In genomic region chr14:25229569-25229968, GRCm38 (mm10) we compare ENCODE assay signal across 7 mouse cellular contexts.
A peak's percentile ranks its signal among the peaks of the same experiment; 100 is the strongest.
DNase-seq lines count a peak whose midpoint lies in the region; ATAC-seq lines count a peak whose summit lies in the region.

No protein-coding gene starts in this region.

- H3K27ac ChIP-seq in midbrain, embryonic 10.5 days (replicated peaks) = peak overlapping the region; percentile 33; the same call in 1 of the 2 replicates
- H3K27ac ChIP-seq in midbrain, embryonic 11.5 days (ENCODE audit: low read depth, low read length) = no peak overlapping the region
- H3K27ac ChIP-seq in embryonic facial prominence, embryonic 15.5 days (replicated peaks) = peak overlapping the region; percentile 87
- H3K27ac ChIP-seq in heart, embryonic 14.5 days (replicated peaks in 1 of 2; ENCODE audit: control insufficient read depth in 1 of 2, insufficient read depth in 1 of 2, low read depth in 2 of 2, low read length in 2 of 2) = peak overlapping the region in 1 of 2 experiments; percentile 38; a peak in 1 of 4 replicates
- H3K27ac ChIP-seq in stomach, embryonic 15.5 days = peak overlapping the region; percentile 97

- no peaks in the 10 kb centered on the region for H3K36me3 ChIP-seq in midbrain, embryonic 10.5 days
- H3K36me3 ChIP-seq in midbrain, embryonic 11.5 days (ENCODE audit: control insufficient read depth, insufficient read depth, low read length) = no peaks in the 10 kb centered on the region
- H3K36me3 ChIP-seq in embryonic facial prominence, embryonic 15.5 days = no peaks in the 10 kb centered on the region
- H3K36me3 ChIP-seq in heart, embryonic 14.5 days (ENCODE audit: control insufficient read depth, insufficient read depth, low read length) = no peaks in the 10 kb centered on the region
- no peaks in the 10 kb centered on the region for H3K36me3 ChIP-seq in stomach, embryonic 15.5 days

- no peak overlapping the region for H3K4me3 ChIP-seq in midbrain, embryonic 10.5 days
- H3K4me3 ChIP-seq in midbrain, embryonic 11.5 days (ENCODE audit: low read depth, low read length) = no peak overlapping the region
- no peak overlapping the region for H3K4me3 ChIP-seq in embryonic facial prominence, embryonic 15.5 days (replicated peaks)
- no peak overlapping the region for H3K4me3 ChIP-seq in heart, embryonic 14.5 days (ENCODE audit: control insufficient read depth in 1 of 2, insufficient read depth in 1 of 2, low read depth in 1 of 2, low read length in 2 of 2)
- no peak overlapping the region for H3K4me3 ChIP-seq in stomach, embryonic 15.5 days (replicated peaks)

- H3K9ac ChIP-seq in midbrain, embryonic 11.5 days (ENCODE audit: low read length) = no peak overlapping the region
- no peak overlapping the region for H3K9ac ChIP-seq in embryonic facial prominence, embryonic 15.5 days
- H3K9ac ChIP-seq in heart, embryonic 14.5 days (ENCODE audit: low read length) = peak overlapping the region; percentile 21; the same call in 1 of the 2 replicates
- H3K9ac ChIP-seq in stomach, embryonic 15.5 days = no peak overlapping the region

- WGBS in midbrain, embryonic 10.5 days = 59% methylated on average over 6 of the region's 6 CpGs
- WGBS in midbrain, embryonic 11.5 days = 61% methylated on average over 6 of the region's 6 CpGs
- WGBS in embryonic facial prominence, embryonic 15.5 days = 36% methylated on average over 6 of the region's 6 CpGs
- WGBS in heart, embryonic 14.5 days = 40% methylated on average over 6 of the region's 6 CpGs
- 20% methylated on average over 6 of the region's 6 CpGs for WGBS in stomach, embryonic 15.5 days

- H3K4me1 ChIP-seq in midbrain, embryonic 10.5 days = peaks cover 73% of the 10 kb centered on the region
- peaks cover 22% of the 10 kb centered on the region for H3K4me1 ChIP-seq in midbrain, embryonic 11.5 days (ENCODE audit: control insufficient read depth, insufficient read depth, low read length)
- H3K4me1 ChIP-seq in embryonic facial prominence, embryonic 15.5 days = peaks cover 58% of the 10 kb centered on the region
- peaks cover 22 to 28% of the 10 kb centered on the region in 2 experiments for H3K4me1 ChIP-seq in heart, embryonic 14.5 days (ENCODE audit: control insufficient read depth in 2 of 2, insufficient read depth in 2 of 2, low read length in 2 of 2)
- peaks cover 35% of the 10 kb centered on the region for H3K4me1 ChIP-seq in stomach, embryonic 15.5 days

- H3K4me2 ChIP-seq in midbrain, embryonic 11.5 days = no peak overlapping the region
- H3K4me2 ChIP-seq in embryonic facial prominence, embryonic 15.5 days (replicated peaks) = no peak overlapping the region
- no peak overlapping the region for H3K4me2 ChIP-seq in heart, embryonic 14.5 days (ENCODE audit: low read length)
- no peak overlapping the region for H3K4me2 ChIP-seq in stomach, embryonic 15.5 days

- peaks cover 14% of the 10 kb centered on the region for H3K27me3 ChIP-seq in midbrain, embryonic 10.5 days (ENCODE audit: low read depth, poor library complexity, severe bottlenecking)
- H3K27me3 ChIP-seq in midbrain, embryonic 11.5 days (ENCODE audit: control insufficient read depth, insufficient read depth, low read length) = no peaks in the 10 kb centered on the region
- H3K27me3 ChIP-seq in embryonic facial prominence, embryonic 15.5 days = no peaks in the 10 kb centered on the region
- H3K27me3 ChIP-seq in heart, embryonic 14.5 days (ENCODE audit: control insufficient read depth, insufficient read depth, low read length) = no peaks in the 10 kb centered on the region
- no peaks in the 10 kb centered on the region for H3K27me3 ChIP-seq in stomach, embryonic 15.5 days (replicated peaks)

- no peak for DNase-seq in midbrain, embryonic 10.5 days (ENCODE audit: low spot score)
- DNase-seq in midbrain, embryonic 11.5 days (ENCODE audit: low spot score, missing footprints) = no peak
- DNase-seq in thymus, postnatal 4 days = no peak
- DNase-seq in right cerebral cortex, postnatal 14 days = no peak

- no peak for ATAC-seq in midbrain, embryonic 11.5 days (ENCODE audit: low FRiP score)
- no peak for ATAC-seq in embryonic facial prominence, embryonic 15.5 days (ENCODE audit: insufficient number of reproducible peaks, low FRiP score, low TSS enrichment, low read depth)
- no peak for ATAC-seq in heart, embryonic 14.5 days (ENCODE audit: insufficient number of reproducible peaks, insufficient read depth, low FRiP score, low read depth)
- ATAC-seq in stomach, embryonic 15.5 days (ENCODE audit: insufficient read depth, low FRiP score, low read depth) = no peak

- H3K9me3 ChIP-seq in midbrain, embryonic 10.5 days (replicated peaks) = no peaks in the 10 kb centered on the region
- H3K9me3 ChIP-seq in midbrain, embryonic 11.5 days (ENCODE audit: control insufficient read depth, low read length) = no peaks in the 10 kb centered on the region
- H3K9me3 ChIP-seq in embryonic facial prominence, embryonic 15.5 days (replicated peaks) = no peaks in the 10 kb centered on the region
- H3K9me3 ChIP-seq in heart, embryonic 14.5 days (ENCODE audit: control insufficient read depth, low read length) = no peaks in the 10 kb centered on the region
- H3K9me3 ChIP-seq in stomach, embryonic 15.5 days = no peaks in the 10 kb centered on the region
